Mouse (Mus musculus) liver, embryonic 11.5 days (tissue): ENCODE results near the gene Numb. TPM values are rescaled to one million over a fixed set of nuclear protein-coding genes. Genes with fewer than 3 reads are reported as not detected.

Source experiments
- ATAC-seq: fragments of 200-750 bp; cut with Nextera tagmentation; replicated peaks from 2 replicates; pipeline ENCODE4 v1.8.0; 2017; ENCODE audit warnings: moderate number of reproducible peaks, mild to moderate bottlenecking, moderate TSS enrichment, moderate library complexity; ENCODE audit not compliant: low FRiP score
- DNase-seq: peaks from one replicate; pipeline ENCODE4 v3.0.0-alpha.2; 2017; ENCODE audit warnings: low spot score
- H3K27ac ChIP-seq: fragments of 300-500 bp; sonication (generic); 2 replicates; pipeline ENCODE4 v1.5.1; 2014; ENCODE audit warnings: mild to moderate bottlenecking, low read depth, low read length, control low read depth
- H3K27me3 ChIP-seq: fragments of 300-500 bp; sonication (generic); replicated peaks from 2 replicates; pipeline ENCODE4 v1.6.1; 2014; ENCODE audit warnings: low read length, mixed read lengths; ENCODE audit not compliant: control insufficient read depth, insufficient read depth
- H3K36me3 ChIP-seq: fragments of 300-500 bp; sonication (generic); 2 replicates; pipeline ENCODE4 v1.6.1; 2014; ENCODE audit warnings: mild to moderate bottlenecking, low read length, moderate library complexity, mixed read lengths; ENCODE audit not compliant: control insufficient read depth, insufficient read depth
- H3K4me1 ChIP-seq: fragments of 300-500 bp; sonication (generic); replicated peaks from 2 replicates; pipeline ENCODE4 v1.6.1; 2014; ENCODE audit warnings: low read length, mixed read lengths; ENCODE audit not compliant: control insufficient read depth, insufficient read depth
- H3K4me2 ChIP-seq: fragments of 300-500 bp; sonication (generic); 2 replicates; pipeline ENCODE4 v1.6.1; 2014; ENCODE audit warnings: mild to moderate bottlenecking, control low read depth, moderate library complexity
- H3K4me3 ChIP-seq: fragments of 300-500 bp; sonication (generic); 2 replicates; pipeline ENCODE4 v1.5.1; 2014; ENCODE audit warnings: low read depth, low read length, control low read depth
- H3K9ac ChIP-seq: fragments of 300-500 bp; sonication (generic); 2 replicates; pipeline ENCODE4 v1.6.1; 2014; ENCODE audit warnings: low read depth, low read length, control low read depth
- H3K9me3 ChIP-seq: fragments of 300-500 bp; sonication (generic); 2 replicates; pipeline ENCODE4 v1.6.1; 2016; ENCODE audit warnings: low read length, inconsistent platforms, mixed read lengths; ENCODE audit not compliant: control insufficient read depth
- WGBS: fragments of 180-500 bp; shearing (Covaris S2); extraction: QIAGEN DNeasy Blood & Tissue Kit; methylation state at CpG from one replicate; pipeline ENCODE4 v1.1.7; 2014; 5-methylcytosine and 5-hydroxymethylcytosine counted together
- polyA plus RNA-seq: library from polyadenylated mRNA; unstranded; fragments of >200 nt; fragmentation: Nextera tagmentation; extraction: Ambion mirVana; gene quantifications from 2 replicates; pipeline ENCODE4 v1.2.1, GENCODE M21; 2014

Gene Numb
- polyA plus RNA-seq, 1 experiment from 2014 or later: 25.2 TPM

DNA sequence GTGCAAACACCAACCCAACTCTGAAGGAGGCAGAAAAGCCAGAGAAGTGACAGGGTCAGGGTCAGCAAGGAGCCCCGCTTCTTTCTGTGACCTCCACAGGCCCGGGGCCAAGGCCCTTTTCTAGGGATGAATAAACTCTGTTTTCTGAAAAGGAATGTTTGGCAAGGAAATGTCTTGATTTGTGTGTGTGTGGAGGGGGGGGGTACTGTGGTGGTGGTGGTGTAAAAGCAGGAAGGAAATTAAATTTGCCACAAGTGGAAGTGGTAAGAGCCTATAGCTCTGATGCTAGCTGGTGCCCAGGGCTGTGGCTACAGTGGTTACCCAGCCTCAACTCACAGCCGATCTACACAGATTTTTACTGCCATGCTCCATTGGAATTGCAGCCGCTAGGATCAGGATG, 159.0 kb downstream of the Numb start:
- H3K27me3 ChIP-seq: peaks cover 35% of the 10 kb centered on the region
- DNase-seq (no peak), ATAC-seq (no peak)
- no peak overlapping the region for H3K27ac ChIP-seq
- no peak overlapping the region for H3K9ac ChIP-seq
- H3K9me3 ChIP-seq: no peaks in the 10 kb centered on the region
- H3K4me3 ChIP-seq: no peak overlapping the region
- 48% methylated on average over 4 of the region's 4 CpGs for WGBS
- H3K4me2 ChIP-seq: no peak overlapping the region
- H3K36me3 ChIP-seq: no peaks in the 10 kb centered on the region
- H3K4me1 ChIP-seq: peaks cover 15% of the 10 kb centered on the region

DNA sequence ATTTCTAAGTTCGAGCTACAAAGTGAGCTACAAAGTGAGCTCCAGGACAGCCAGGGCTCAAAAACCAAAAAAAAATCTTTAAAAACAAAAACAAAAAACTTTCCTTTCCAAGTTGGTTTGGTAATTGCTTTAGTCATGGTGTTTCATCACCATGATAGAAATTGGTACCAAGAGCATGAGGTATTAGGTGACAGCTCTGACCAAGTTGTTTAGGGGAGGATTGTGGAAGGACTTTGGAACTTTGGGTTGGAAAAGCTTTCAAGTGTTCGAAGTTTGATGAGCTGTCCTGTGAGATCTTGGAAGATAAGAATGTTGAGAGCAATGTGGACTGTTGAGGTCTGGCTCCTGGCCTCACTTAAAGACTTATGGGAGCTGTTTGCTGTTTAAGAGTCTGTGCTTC, 161.5 kb downstream of the Numb start:
- peaks cover 30% of the 10 kb centered on the region for H3K27me3 ChIP-seq
- H3K27ac ChIP-seq: no peak overlapping the region
- H3K4me2 ChIP-seq: no peak overlapping the region
- H3K4me1 ChIP-seq: peaks cover 15% of the 10 kb centered on the region
- H3K36me3 ChIP-seq: no peaks in the 10 kb centered on the region
- no peak overlapping the region for H3K4me3 ChIP-seq
- ATAC-seq (no peak), DNase-seq (no peak)
- H3K9me3 ChIP-seq: no peaks in the 10 kb centered on the region
- no peak overlapping the region for H3K9ac ChIP-seq
- WGBS: 70% methylated on average over 2 of the region's 2 CpGs

DNA sequence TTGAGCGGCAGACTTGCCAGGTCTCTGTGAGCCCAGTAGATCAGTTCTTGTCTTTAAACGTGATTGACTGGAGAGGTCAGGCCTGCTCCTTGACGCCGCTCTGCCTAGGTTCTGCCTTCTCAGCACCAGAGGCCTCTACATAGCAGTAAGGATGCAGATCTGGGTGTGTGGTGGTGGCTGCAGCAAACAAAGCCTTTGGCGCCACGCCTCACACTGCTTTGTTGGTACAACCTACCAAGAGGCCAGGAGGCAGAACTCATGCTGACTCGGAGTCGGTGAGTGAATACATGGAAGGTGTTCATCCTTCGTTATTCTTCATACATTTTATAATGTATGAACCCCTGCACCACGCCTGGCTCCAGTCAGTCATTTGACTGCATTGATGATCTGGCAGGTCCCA, 163.0 kb downstream of the Numb start:
- Histone ChIP-seq H3K4me2 (no peak overlapping the region), H3K27ac (no peak overlapping the region), H3K4me3 (no peak overlapping the region), H3K27me3 (peaks cover 17% of the 10 kb centered on the region), H3K4me1 (peaks cover 11% of the 10 kb centered on the region), H3K9me3 (no peaks in the 10 kb centered on the region), H3K9ac (no peak overlapping the region), H3K36me3 (no peaks in the 10 kb centered on the region)
- ATAC-seq (no peak), DNase-seq (no peak)
- 79% methylated on average over 10 of the region's 10 CpGs for WGBS

DNA sequence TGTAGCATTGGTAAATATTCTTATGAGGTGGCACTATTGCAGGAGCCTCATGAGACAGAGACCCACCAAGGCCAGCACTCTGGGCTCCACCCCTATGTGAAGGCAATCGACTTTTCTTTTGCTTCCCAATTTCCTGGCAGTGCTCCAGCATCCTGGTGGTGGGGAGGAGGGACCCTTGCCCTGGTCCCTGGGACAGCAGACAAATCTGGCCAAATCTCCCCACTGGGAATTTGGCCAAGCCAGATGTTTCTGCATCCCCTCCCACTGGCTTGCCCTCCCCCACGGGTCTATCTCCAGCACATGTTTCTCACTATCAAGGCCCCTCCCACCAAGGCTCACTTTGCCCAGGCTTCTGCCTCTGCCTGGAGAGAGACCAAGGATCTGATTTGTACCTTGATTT, 169.2 kb downstream of the Numb start:
- Histone ChIP-seq H3K4me3 (no peak overlapping the region), H3K4me1 (no peaks in the 10 kb centered on the region; the same call in 1 of the 2 replicates), H3K27ac (no peak overlapping the region), H3K4me2 (no peak overlapping the region), H3K9me3 (no peaks in the 10 kb centered on the region), H3K27me3 (no peaks in the 10 kb centered on the region), H3K36me3 (no peaks in the 10 kb centered on the region), H3K9ac (no peak overlapping the region)
- 30% methylated on average over 2 of the region's 2 CpGs for WGBS
- ATAC-seq (no peak), DNase-seq (no peak)

DNA sequence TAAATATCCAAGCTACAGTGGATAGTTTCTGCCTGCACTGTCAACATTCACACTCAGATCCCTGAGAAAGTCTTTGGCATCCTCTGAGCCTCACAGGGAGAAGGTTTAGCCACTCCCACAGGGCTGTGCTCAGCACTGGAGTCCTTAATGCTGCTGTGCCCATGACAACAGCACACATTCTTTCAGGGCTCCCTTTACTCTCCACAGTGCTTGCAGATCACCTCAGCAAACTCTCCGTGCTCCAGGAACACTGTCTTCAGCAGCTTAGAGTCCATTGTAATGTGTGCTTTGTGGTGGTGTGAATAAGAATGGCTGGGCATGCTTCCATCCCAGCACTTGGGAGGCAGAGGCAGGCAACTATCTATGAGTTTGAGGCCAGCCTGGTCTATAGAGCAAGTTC, 172.5 kb downstream of the Numb start:
- H3K9me3 ChIP-seq: no peaks in the 10 kb centered on the region
- H3K4me3 ChIP-seq: no peak overlapping the region
- no peaks in the 10 kb centered on the region for H3K27me3 ChIP-seq
- H3K4me2 ChIP-seq: no peak overlapping the region
- no peak for ATAC-seq
- no peaks in the 10 kb centered on the region for H3K36me3 ChIP-seq
- no peak overlapping the region for H3K9ac ChIP-seq
- H3K27ac ChIP-seq: no peak overlapping the region
- WGBS: 63% methylated on average over 1 of the region's 1 CpGs
- no peaks in the 10 kb centered on the region; the same call in 1 of the 2 replicates for H3K4me1 ChIP-seq
- no peak for DNase-seq

Other genes with a start within 250 kb of the Numb start
- gene Psen1, start 233.8 kb downstream of the Numb start, polyA plus RNA-seq: 48.5 and 54.8 TPM in 2 replicates
- gene Papln, start 158.3 kb downstream of the Numb start, polyA plus RNA-seq: 0.57 and 0.58 TPM in 2 replicates
- gene Riox1, start 28.7 kb upstream of the Numb start, polyA plus RNA-seq: 24.7 and 25.2 TPM in 2 replicates
- not detected in 2 replicates for gene Heatr4, start 62.9 kb upstream of the Numb start, polyA plus RNA-seq
- gene Acot2, start 65.9 kb upstream of the Numb start, polyA plus RNA-seq: 22.5 and 22.6 TPM in 2 replicates
- gene Acot1, start 87.6 kb upstream of the Numb start, polyA plus RNA-seq: 42.9 and 44.2 TPM in 2 replicates
- gene Acot4, start 116.4 kb upstream of the Numb start, polyA plus RNA-seq: 8.4 and 8.5 TPM in 2 replicates
- gene Gm49366, start 117.0 kb upstream of the Numb start, polyA plus RNA-seq: not detected in 2 replicates
- 3.0 and 3.8 TPM in 2 replicates for gene Acot3, start 130.2 kb upstream of the Numb start, polyA plus RNA-seq
- not detected in 2 replicates for gene Acot5, start 147.4 kb upstream of the Numb start, polyA plus RNA-seq
- 1.0 and 1.4 TPM in 2 replicates for gene Acot6, start 178.7 kb upstream of the Numb start, polyA plus RNA-seq
- 2.0 and 2.3 TPM in 2 replicates for gene Dnal1, start 192.4 kb upstream of the Numb start, polyA plus RNA-seq
- 0.27 and 0.53 TPM in 2 replicates for gene Pnma1, start 226.6 kb upstream of the Numb start, polyA plus RNA-seq